ENCODE assay signal across 24 mouse cellular contexts in genomic region chr16:33076078-33076477, GRCm38 (mm10). TPM values are rescaled to one million over a fixed set of nuclear protein-coding genes. Genes with fewer than 3 reads are reported as not detected.
DNase-seq lines count a peak whose midpoint lies in the region; ATAC-seq and TF ChIP-seq lines count a peak whose summit lies in the region.
"Had no signal": no experiment of that assay in that cellular context is flagged by ENCODE, and none has a peak within 500 bp of the region (broad histone marks: within the 10 kb centered on the region; RNA-seq: fewer than 3 reads in every experiment).

No protein-coding gene starts in this region.

- 32% methylated on average over 6 of the region's 6 CpGs for WGBS in kidney, adult 2 months
- WGBS in liver, embryonic 15.5 days (ENCODE audit: insufficient replicate concordance), result 58% methylated on average over 6 of the region's 6 CpGs
- WGBS in liver, embryonic 12.5 days (ENCODE audit: insufficient replicate concordance), result 65% methylated on average over 6 of the region's 6 CpGs
- WGBS in hindbrain, embryonic 16.5 days, result 72% methylated on average over 6 of the region's 6 CpGs

- H3K9me3 ChIP-seq in liver, embryonic 15.5 days (replicated peaks), result no peaks in the 10 kb centered on the region
- H3K9me3 ChIP-seq in liver, embryonic 12.5 days (replicated peaks), result no peaks in the 10 kb centered on the region
- no peaks in the 10 kb centered on the region for H3K9me3 ChIP-seq in hindbrain, embryonic 16.5 days (ENCODE audit: control insufficient read depth, low read length)
- H3K9me3 ChIP-seq: embryonic facial prominence, embryonic 15.5 days; forebrain, embryonic 10.5 days; G1E; heart, embryonic 13.5 days; hindbrain, embryonic 15.5 days had no signal

- no peak for TF ChIP-seq CTCF in kidney, adult 2 months (conservative IDR thresholded peaks at IDR 0.05; ENCODE audit: insufficient read depth, insufficient read length, low read depth, low read length)

- no peaks in the 10 kb centered on the region for H3K27me3 ChIP-seq in kidney, adult 2 months (replicated peaks; ENCODE audit: control insufficient read depth, insufficient read depth, low read length)
- H3K27me3 ChIP-seq in liver, embryonic 15.5 days, result no peaks in the 10 kb centered on the region
- no peaks in the 10 kb centered on the region for H3K27me3 ChIP-seq in liver, embryonic 12.5 days (replicated peaks)
- no peaks in the 10 kb centered on the region for H3K27me3 ChIP-seq in hindbrain, embryonic 16.5 days (replicated peaks; ENCODE audit: control insufficient read depth, insufficient read depth, low read length)
- H3K27me3 ChIP-seq: embryonic facial prominence, embryonic 15.5 days; heart, embryonic 13.5 days; hindbrain, embryonic 15.5 days had no signal

- no peaks in the 10 kb centered on the region for H3K4me1 ChIP-seq in kidney, adult 2 months (ENCODE audit: control insufficient read depth, insufficient read depth, low read length)
- H3K4me1 ChIP-seq in liver, embryonic 15.5 days (replicated peaks), result peaks cover 8% of the 10 kb centered on the region; the same call in 1 of the 2 replicates
- H3K4me1 ChIP-seq in liver, embryonic 12.5 days, result peaks cover 5% of the 10 kb centered on the region; the same call in 1 of the 2 replicates
- no peaks in the 10 kb centered on the region for H3K4me1 ChIP-seq in hindbrain, embryonic 16.5 days (ENCODE audit: control insufficient read depth, insufficient read depth, low read depth, low read length)
- H3K4me1 ChIP-seq: embryonic facial prominence, embryonic 15.5 days; forebrain, embryonic 10.5 days; heart, embryonic 13.5 days; hindbrain, embryonic 15.5 days had no signal

- H3K27ac ChIP-seq in kidney, adult 2 months (ENCODE audit: insufficient read depth, low read depth, low read length), result no peak overlapping the region
- H3K27ac ChIP-seq in liver, embryonic 15.5 days (replicated peaks), result no peak overlapping the region
- H3K27ac ChIP-seq in liver, embryonic 12.5 days, result no peak overlapping the region
- no peak overlapping the region for H3K27ac ChIP-seq in hindbrain, embryonic 16.5 days (ENCODE audit: low read depth, low read length)
- H3K27ac ChIP-seq: embryonic facial prominence, embryonic 15.5 days; forebrain, embryonic 10.5 days; gastrocnemius, adult 2 months; heart, embryonic 13.5 days; hindbrain, embryonic 15.5 days had no signal

- no peaks in the 10 kb centered on the region for H3K36me3 ChIP-seq in kidney, adult 2 months (ENCODE audit: control insufficient read depth, insufficient read depth, low read length)
- no peaks in the 10 kb centered on the region for H3K36me3 ChIP-seq in liver, embryonic 15.5 days (replicated peaks)
- H3K36me3 ChIP-seq in liver, embryonic 12.5 days, result 0 out of 2 replicates have a peak, but pooled peaks cover 3% of the 10 kb centered on the region
- H3K36me3 ChIP-seq in hindbrain, embryonic 16.5 days (ENCODE audit: control insufficient read depth, insufficient read depth, low read length), result peaks cover 4% of the 10 kb centered on the region

- H3K4me3 ChIP-seq in kidney, adult 2 months (ENCODE audit: insufficient read depth, low read depth, low read length), result no peak overlapping the region
- H3K4me3 ChIP-seq in liver, embryonic 15.5 days (replicated peaks), result no peak overlapping the region
- no peak overlapping the region for H3K4me3 ChIP-seq in liver, embryonic 12.5 days
- H3K4me3 ChIP-seq in hindbrain, embryonic 16.5 days (ENCODE audit: low read length), result no peak overlapping the region
- H3K4me3 ChIP-seq: embryonic facial prominence, embryonic 15.5 days; erythroblast, embryonic 14.5 days; forebrain, embryonic 10.5 days; gastrocnemius, adult 2 months; heart, embryonic 13.5 days; hindbrain, embryonic 15.5 days had no signal

- peak overlapping the region; percentile 38 for H3K4me2 ChIP-seq in liver, embryonic 15.5 days
- H3K4me2 ChIP-seq in liver, embryonic 12.5 days, result no peak overlapping the region
- H3K4me2 ChIP-seq in hindbrain, embryonic 16.5 days (ENCODE audit: low read length), result no peak overlapping the region
- H3K4me2 ChIP-seq: embryonic facial prominence, embryonic 15.5 days; heart, embryonic 13.5 days; hindbrain, embryonic 15.5 days had no signal

- no peak overlapping the region for H3K9ac ChIP-seq in liver, embryonic 15.5 days
- no peak overlapping the region for H3K9ac ChIP-seq in liver, embryonic 12.5 days
- H3K9ac ChIP-seq in hindbrain, embryonic 16.5 days (ENCODE audit: low read depth, low read length), result no peak overlapping the region
- H3K9ac ChIP-seq: embryonic facial prominence, embryonic 15.5 days; heart, embryonic 13.5 days; hindbrain, embryonic 15.5 days had no signal

- TF ChIP-seq POLR2A in kidney, adult 2 months (IDR thresholded peaks at IDR 0.05; ENCODE audit: low read depth, low read length), result no peak

- DNase-seq in adrenal gland, adult (ENCODE audit: inconsistent age in 2 of 2, low spot score in 1 of 2), result peak; percentile 70 to 76
- no peak for DNase-seq in adrenal gland, adult 18-20 months (ENCODE audit: low spot score in 2 of 2)
- peak; percentile 34 for DNase-seq in kidney, adult 2 months
- no peak for DNase-seq in kidney, postnatal 36 days
- DNase-seq: B cell, adult 2 months; cerebellum, adult 18-20 months; cerebellum, postnatal 10 days; embryo, embryonic 11 days; gastrocnemius, adult 2 months; gastrocnemius, postnatal 25 days; heart, postnatal 36 days had no signal

- ATAC-seq in liver, embryonic 15.5 days (ENCODE audit: insufficient read depth), result no peak
- ATAC-seq in liver, embryonic 12.5 days, result no peak; the same call in 1 of the 2 replicates
- 0 out of 2 replicates have a peak, but pooled peaks have one; percentile 11 for ATAC-seq in granulocyte monocyte progenitor cell, adult 5-6 weeks (replicated peaks; ENCODE audit: poor library complexity, severe bottlenecking)
- ATAC-seq in hindbrain, embryonic 16.5 days, result no peak
- ATAC-seq: CD4-positive, CD25-positive, alpha-beta regulatory T cell, adult 4 months; forebrain, embryonic 14.5 days; inflammation-experienced regulatory T-cells, adult 6 months had no signal

RNA-seq across cellular contexts. Expression of gene Lmln, which starts 13.8 kb away (rescaled TPM):
- total RNA-seq in adrenal gland, adult 18-20 months (2021), result 10 to 100 TPM in 1 of 2 experiments, 1 to 10 TPM in 1; 7.9 to 23.7 TPM
- 3.1 and 4.8 TPM in 2 replicates for polyA plus RNA-seq in kidney, adult 2 months (2012; rRNA removed)
- 0.63 and 0.77 TPM in 2 replicates for polyA plus RNA-seq in liver, embryonic 15.5 days (2015; fragmentation: Nextera tagmentation; extraction: Ambion mirVana)
- polyA plus RNA-seq in liver, embryonic 12.5 days (2016; fragmentation: Nextera tagmentation; extraction: Ambion mirVana), result 1.1 and 1.2 TPM in 2 replicates
- 3.6 and 8.5 TPM in 2 replicates for total RNA-seq in granulocyte monocyte progenitor cell, adult 5-6 weeks (2014; fragmentation: Nextera tagmentation)
- 3.3 and 3.5 TPM in 2 replicates for total RNA-seq in granulocyte monocyte progenitor cell, adult 5-6 weeks (2017)
- polyA plus RNA-seq in hindbrain, embryonic 16.5 days (2015; fragmentation: Nextera tagmentation; extraction: Ambion mirVana), result 3.2 and 4.1 TPM in 2 replicates

RNA-seq across cellular contexts. Expression of gene Rpl35a, which starts 19.8 kb away (rescaled TPM):
- 100 to 1,000 TPM; 631 to 697 TPM for total RNA-seq in adrenal gland, adult 18-20 months (2021)
- 307 and 414 TPM in 2 replicates for polyA plus RNA-seq in kidney, adult 2 months (2012; rRNA removed)
- polyA plus RNA-seq in liver, embryonic 15.5 days (2015; fragmentation: Nextera tagmentation; extraction: Ambion mirVana), result 445 and 520 TPM in 2 replicates
- 867 and 937 TPM in 2 replicates for polyA plus RNA-seq in liver, embryonic 12.5 days (2016; fragmentation: Nextera tagmentation; extraction: Ambion mirVana)
- total RNA-seq in granulocyte monocyte progenitor cell, adult 5-6 weeks (2014; fragmentation: Nextera tagmentation), result 3,504 and 3,720 TPM in 2 replicates
- 2,270 and 2,292 TPM in 2 replicates for total RNA-seq in granulocyte monocyte progenitor cell, adult 5-6 weeks (2017)
- polyA plus RNA-seq in hindbrain, embryonic 16.5 days (2015; fragmentation: Nextera tagmentation; extraction: Ambion mirVana), result 370 and 392 TPM in 2 replicates

RNA-seq across cellular contexts. Expression of gene Iqcg, which starts 20.1 kb away (rescaled TPM):
- 1 to 10 TPM; 2.1 to 2.6 TPM for total RNA-seq in adrenal gland, adult 18-20 months (2021)
- 2.8 and 3.8 TPM in 2 replicates for polyA plus RNA-seq in kidney, adult 2 months (2012; rRNA removed)
- 0.73 and 0.94 TPM in 2 replicates for polyA plus RNA-seq in liver, embryonic 15.5 days (2015; fragmentation: Nextera tagmentation; extraction: Ambion mirVana)
- 1.4 and 1.7 TPM in 2 replicates for polyA plus RNA-seq in liver, embryonic 12.5 days (2016; fragmentation: Nextera tagmentation; extraction: Ambion mirVana)
- total RNA-seq in granulocyte monocyte progenitor cell, adult 5-6 weeks (2014; fragmentation: Nextera tagmentation), result 0.81 TPM in 1 of 2 replicates, not detected in the other
- 2.4 and 5.6 TPM in 2 replicates for total RNA-seq in granulocyte monocyte progenitor cell, adult 5-6 weeks (2017)
- polyA plus RNA-seq in hindbrain, embryonic 16.5 days (2015; fragmentation: Nextera tagmentation; extraction: Ambion mirVana), result 7.5 and 7.9 TPM in 2 replicates

Comparison
In these comparisons a context has a peak if more than half of its experiments do, and no peak if none do; other contexts are left out.
1. DNase-seq: peak in adrenal gland, adult (2 of 2) and kidney, adult 2 months (single experiment); none in adrenal gland, adult 18-20 months (0 of 2) and kidney, postnatal 36 days (0 of 2).